Mouse (Mus musculus) gastrocnemius, adult 8-10 months (tissue): Measurements from ENCODE around the gene Nav1. TPM values are rescaled to one million over a fixed set of nuclear protein-coding genes. Genes with fewer than 3 reads are reported as not detected.

ENCODE experiments used
- DNase-seq, 2 experiments: peaks; one replicate each; pipeline ENCODE4 v3.0.0; 2022; ENCODE audit warnings: low spot score in 2 of 2
- total RNA-seq, 4 experiments: library from RNA; stranded (reverse); gene quantifications; 2 replicates each; pipeline ENCODE4 v1.2.4; 2022

Gene Nav1
- total RNA-seq, 4 experiments from 2014 or later = 4.3 to 8.4 (median 6.8) TPM

- no peak for DNase-seq
These were observed 56.2 kb downstream of the Nav1 start for GRCm38 (mm10) chr1:135550886-135551285.

GRCm38 (mm10) chr1:135548750-135549149 lies 58.3 kb downstream of the Nav1 start:
- peak; percentile 49 to 80 for DNase-seq

GRCm38 (mm10) chr1:135546099-135546498 lies 61.0 kb downstream of the Nav1 start:
- DNase-seq = no peak

GRCm38 (mm10) chr1:135544504-135545146 lies 62.5 kb downstream of the Nav1 start:
- DNase-seq = peak; percentile 61 to 66

DNA sequence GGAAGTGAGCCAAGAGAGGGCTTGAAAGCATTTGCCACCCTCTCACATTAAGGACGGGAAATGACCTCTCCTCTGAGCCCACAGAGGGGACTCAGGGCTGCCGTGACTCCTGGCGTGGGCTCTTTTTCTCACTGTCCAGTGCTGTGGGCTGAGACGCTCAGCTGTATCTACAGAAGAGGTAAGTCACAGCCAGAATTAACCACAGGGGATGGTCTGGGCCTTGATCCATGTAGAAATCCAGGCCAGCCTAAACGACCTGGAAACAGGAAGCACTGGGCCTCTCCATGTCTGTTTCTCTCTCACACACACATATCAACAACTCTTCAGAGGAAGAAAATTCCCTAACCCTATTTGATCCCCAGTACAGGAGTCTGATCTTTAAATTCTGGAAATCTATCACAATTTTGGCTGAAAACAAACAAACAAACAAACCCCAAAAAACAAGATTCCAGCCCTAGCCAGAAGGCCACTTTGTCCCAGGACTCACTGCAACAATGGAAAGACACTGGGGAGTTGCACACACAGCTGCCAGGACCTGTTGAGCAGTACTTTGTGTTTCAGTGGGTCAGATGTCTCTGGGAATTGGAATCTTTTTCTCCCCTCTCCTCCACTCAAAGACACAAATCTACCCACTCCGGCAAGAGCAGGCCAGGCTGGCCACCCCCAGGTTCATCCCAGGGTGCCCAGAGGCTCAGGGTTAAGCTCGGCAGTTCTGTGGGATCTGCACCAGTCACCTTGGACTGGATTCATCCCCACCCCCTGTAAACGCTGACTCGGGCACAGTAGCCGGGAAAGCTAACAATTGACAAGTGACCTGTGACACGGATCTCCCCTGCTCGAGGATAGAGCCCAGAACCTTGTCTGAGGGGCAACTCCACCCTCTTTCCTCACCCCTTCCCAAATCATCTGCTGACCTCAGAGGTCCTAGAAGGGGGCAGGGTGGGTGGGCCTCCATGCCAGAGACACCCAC lies 64.0 kb downstream of the Nav1 start:
- no peak for DNase-seq

- DNase-seq = no peak
These were observed 65.0 kb downstream of the Nav1 start for GRCm38 (mm10) chr1:135542080-135542479.

DNA sequence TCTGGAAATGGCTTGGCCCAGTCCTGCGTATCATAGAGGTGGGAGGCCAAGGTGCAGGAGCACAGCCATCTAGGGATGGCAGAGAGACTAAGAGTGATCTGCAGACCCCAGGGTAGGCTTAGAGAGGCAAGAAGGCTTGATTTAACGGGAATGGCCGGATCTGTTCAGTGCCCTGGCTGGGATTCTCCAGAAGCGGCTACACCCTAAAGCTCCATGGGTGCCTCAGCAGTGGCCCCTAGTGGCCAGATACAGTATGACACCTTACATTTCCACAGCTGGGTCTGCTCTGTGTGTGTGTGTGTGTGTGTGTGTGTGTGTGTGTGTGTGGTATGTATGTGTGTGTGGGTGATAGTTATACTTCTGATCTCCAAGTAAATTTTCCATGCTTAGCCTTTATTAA lies 66.8 kb downstream of the Nav1 start:
- DNase-seq = peak; percentile 72 to 75

GRCm38 (mm10) chr1:135538441-135539265 lies 68.4 kb downstream of the Nav1 start:
- no peak for DNase-seq

DNA sequence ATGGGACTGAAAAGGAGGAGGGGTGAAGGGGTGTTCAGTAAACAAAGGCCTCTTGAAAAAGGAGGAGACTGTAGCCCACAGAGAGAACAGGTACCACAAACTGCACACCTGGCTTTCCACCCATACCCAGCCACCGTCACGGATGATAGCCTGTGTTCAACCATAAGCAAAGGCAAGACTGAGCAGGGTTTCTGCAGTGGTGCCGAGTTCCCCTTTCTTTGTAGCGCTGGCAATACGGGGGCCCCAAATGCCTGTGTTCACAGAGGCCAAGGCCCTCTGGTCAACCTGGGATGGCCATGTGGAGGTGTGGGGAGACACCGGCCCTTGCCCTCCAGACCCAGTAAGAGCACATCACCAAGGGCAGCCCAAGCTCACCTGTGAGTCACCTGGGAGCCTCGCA lies 70.3 kb downstream of the Nav1 start:
- no peak for DNase-seq

DNA sequence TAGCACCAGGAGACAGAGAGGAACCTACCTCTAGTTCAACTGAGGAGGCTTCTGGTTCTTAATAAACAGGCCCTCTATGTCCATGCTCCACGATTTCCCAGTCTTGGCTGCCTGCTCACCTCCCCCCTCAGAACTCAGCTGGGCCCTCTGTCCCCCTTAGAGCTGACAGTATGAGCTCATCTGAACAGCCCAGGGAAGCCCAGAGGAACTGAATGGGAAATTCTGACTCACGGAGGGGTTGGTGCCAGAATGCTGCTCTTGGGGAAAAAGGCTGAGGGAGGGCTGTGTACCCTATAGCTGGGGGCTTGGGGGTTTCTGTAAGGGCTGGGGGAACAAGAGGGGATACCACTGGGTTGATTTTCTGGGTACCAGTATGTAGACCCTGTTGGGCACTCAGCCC lies 70.8 kb downstream of the Nav1 start:
- DNase-seq = peak in 1 of 2 experiments; percentile 31

DNA sequence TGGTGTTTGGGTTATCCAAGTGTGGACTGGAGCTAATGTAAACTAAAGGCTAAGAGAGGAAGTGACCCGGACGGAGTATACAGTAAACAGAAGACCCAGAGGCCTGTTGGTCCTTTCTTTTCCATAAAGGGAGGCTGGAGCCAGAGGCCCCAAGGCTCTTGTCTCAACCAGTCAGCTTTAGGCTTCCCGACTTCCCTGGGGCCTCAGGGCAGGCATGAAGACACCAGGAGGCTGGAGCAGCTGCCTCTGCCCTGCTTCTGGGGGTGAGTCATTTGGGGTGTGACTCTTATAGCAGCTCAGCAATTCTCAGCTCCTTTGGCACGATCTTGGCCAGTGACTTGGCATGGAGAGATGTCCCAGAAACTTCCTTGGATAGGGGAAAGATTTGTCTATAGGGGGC lies 71.8 kb downstream of the Nav1 start:
- peak; percentile 33 to 50 for DNase-seq

DNA sequence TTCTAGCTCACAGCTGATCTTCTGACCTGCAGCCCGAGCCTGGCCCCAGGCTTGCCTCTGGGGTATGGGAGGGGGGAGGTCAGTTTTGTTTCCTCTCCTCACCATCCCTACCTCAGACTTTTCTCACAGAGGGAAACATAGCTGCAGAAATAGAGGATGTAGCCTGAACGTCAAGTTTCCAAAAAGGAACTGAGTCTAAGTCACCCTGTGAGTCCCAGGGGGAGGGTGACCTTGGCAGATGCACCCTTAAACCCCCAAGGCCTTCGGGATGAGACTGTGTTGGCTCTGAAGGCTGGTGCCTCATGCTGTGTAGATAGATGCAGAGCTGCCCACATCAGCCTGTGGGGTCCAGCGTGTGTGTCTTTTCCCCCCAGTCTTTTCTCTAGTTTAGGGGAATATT lies 72.3 kb downstream of the Nav1 start:
- DNase-seq = no peak

GRCm38 (mm10) chr1:135534070-135534469 lies 73.0 kb downstream of the Nav1 start:
- DNase-seq = no peak

- DNase-seq = no peak
These were observed 74.7 kb downstream of the Nav1 start for GRCm38 (mm10) chr1:135532383-135532782.

GRCm38 (mm10) chr1:135531981-135532380 lies 75.1 kb downstream of the Nav1 start:
- no peak for DNase-seq

- DNase-seq = peak; percentile 74 to 83
These were observed 76.0 kb downstream of the Nav1 start for GRCm38 (mm10) chr1:135531081-135531480.

DNA sequence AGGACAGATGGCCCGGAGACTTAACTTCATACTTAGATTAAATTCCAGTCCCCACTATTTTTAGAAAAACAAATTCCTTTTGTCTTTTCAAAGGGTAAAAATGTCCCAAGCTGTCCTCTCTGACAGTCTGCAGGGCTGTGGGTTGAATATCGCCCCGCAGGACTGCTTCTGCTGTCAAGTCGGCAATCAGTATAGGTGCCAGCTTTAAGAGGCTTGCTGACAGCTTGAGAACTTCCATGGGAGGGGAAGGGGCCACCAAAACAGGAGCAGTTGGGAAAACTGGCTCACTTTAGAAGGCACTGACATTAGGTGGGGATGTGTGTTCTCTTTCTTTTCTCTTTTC lies 82.6 kb downstream of the Nav1 start:
- DNase-seq = no peak

GRCm38 (mm10) chr1:135523780-135524517 lies 83.1 kb downstream of the Nav1 start:
- DNase-seq = no peak

GRCm38 (mm10) chr1:135523344-135523743 lies 83.8 kb downstream of the Nav1 start:
- no peak for DNase-seq

DNA sequence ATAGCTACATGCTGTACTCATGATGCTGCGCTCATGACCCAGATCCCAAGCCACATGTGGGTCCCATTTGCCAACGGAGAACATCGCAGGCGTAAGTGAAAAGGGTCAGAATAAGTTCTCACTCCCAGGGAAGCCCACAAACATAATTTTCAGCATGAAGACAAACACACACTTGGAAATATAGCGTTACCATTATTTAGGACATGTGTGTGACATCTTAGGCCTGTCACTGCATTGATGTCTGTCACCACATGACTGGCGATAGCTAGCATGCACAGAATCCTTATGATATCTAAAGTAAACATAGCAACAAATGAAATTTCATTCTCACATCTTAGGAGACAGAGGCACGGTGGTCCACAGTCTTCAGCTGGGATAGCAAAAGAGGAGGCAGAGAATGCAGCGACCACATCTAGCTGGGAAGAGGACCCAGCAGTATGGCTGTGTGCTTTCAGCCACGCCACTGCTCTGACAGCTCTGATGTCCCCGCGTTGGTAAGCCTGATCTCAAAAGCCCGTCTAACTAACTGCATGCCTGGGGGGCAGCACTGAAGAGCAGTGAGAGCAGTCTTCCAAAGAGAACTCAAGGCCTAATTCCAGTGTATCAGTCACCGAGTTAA lies 86.4 kb downstream of the Nav1 start:
- no peak for DNase-seq

GRCm38 (mm10) chr1:135518661-135519060 lies 88.4 kb downstream of the Nav1 start:
- no peak for DNase-seq
